In genomic region chr8:88091661-88092060, GRCm38 (mm10) we compare ENCODE assay signal across 21 mouse cellular contexts.
"Had no signal": no experiment of that assay in that cellular context is flagged by ENCODE, and none has a peak within 500 bp of the region (broad histone marks: within the 10 kb centered on the region; RNA-seq: fewer than 3 reads in every experiment).

No protein-coding gene starts in this region.

- H3K36me3 ChIP-seq: limb, embryonic 10.5 days; limb, embryonic 13.5 days; liver, embryonic 12.5 days; liver, embryonic 15.5 days; lung, embryonic 15.5 days; midbrain, embryonic 12.5 days; midbrain, embryonic 15.5 days had no signal

- H3K9ac ChIP-seq: limb, embryonic 13.5 days; liver, embryonic 12.5 days; liver, embryonic 15.5 days; lung, embryonic 15.5 days; midbrain, embryonic 12.5 days; midbrain, embryonic 15.5 days had no signal

- H3K27me3 ChIP-seq: limb, embryonic 13.5 days; liver, embryonic 12.5 days; liver, embryonic 15.5 days; lung, embryonic 15.5 days; midbrain, embryonic 12.5 days; midbrain, embryonic 15.5 days had no signal

- H3K4me1 ChIP-seq: limb, embryonic 13.5 days; liver, embryonic 12.5 days; liver, embryonic 15.5 days; lung, embryonic 15.5 days; midbrain, embryonic 12.5 days; midbrain, embryonic 15.5 days had no signal

- H3K4me2 ChIP-seq: limb, embryonic 13.5 days; liver, embryonic 12.5 days; liver, embryonic 15.5 days; lung, embryonic 15.5 days; midbrain, embryonic 12.5 days; midbrain, embryonic 15.5 days had no signal

- H3K4me3 ChIP-seq: layer of hippocampus, adult 2 months; limb, embryonic 10.5 days; limb, embryonic 13.5 days; liver, embryonic 12.5 days; liver, embryonic 15.5 days; lung, embryonic 15.5 days; midbrain, embryonic 12.5 days; midbrain, embryonic 15.5 days had no signal

- H3K9me3 ChIP-seq: limb, embryonic 10.5 days; limb, embryonic 13.5 days; liver, embryonic 12.5 days; liver, embryonic 15.5 days; lung, embryonic 15.5 days; midbrain, embryonic 12.5 days; midbrain, embryonic 15.5 days had no signal

- H3K27ac ChIP-seq: kidney, postnatal 0 days; layer of hippocampus, adult 2 months; limb, embryonic 10.5 days; limb, embryonic 13.5 days; liver, embryonic 12.5 days; liver, embryonic 15.5 days; lung, embryonic 15.5 days; midbrain, embryonic 12.5 days; midbrain, embryonic 15.5 days; stomach, postnatal 0 days had no signal

- DNase-seq: kidney, adult 2 months; kidney, postnatal 25 days; layer of hippocampus, adult 9-11 months; liver; lung, adult 18-20 months; lung, postnatal 14 days; lung, postnatal 4 days; right cerebral cortex, postnatal 14 days; right cerebral cortex, postnatal 4 days; thymus, adult 2 months; thymus, postnatal 25 days had no signal

- ATAC-seq: liver, embryonic 12.5 days; midbrain, embryonic 15.5 days had no signal
